Mouse (Mus musculus): Measurements from ENCODE around the gene Nav2.

DNA sequence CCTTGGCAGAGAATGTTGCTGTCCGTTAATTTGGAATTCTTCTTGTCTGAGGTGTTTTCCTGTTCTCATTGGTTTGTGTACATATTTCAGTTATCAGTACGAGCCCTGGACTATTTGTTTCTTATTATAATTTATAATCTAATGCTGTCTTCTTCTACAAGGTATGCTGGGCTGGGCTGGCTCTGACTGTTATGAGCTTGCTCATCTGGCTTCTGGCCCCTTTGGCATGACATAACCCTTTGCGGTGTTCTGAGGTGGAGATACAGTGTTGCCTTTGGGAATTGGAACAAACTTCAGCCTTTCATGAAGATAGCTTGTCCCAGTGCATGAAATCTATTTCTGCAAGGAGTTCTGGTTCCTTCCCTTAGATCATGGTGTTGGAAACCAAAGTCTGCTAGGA is 431.4 kb downstream of the Nav2 start:
- TF ChIP-seq CTCF (IDR thresholded peaks at IDR 0.05) = no peak
- no peak for TF ChIP-seq EP300 (IDR thresholded peaks at IDR 0.05)

Data from lung, postnatal 0 days (tissue).